Mouse (Mus musculus): Measurements from ENCODE around the gene Psmc3. TPM values are rescaled to one million over a fixed set of nuclear protein-coding genes. Genes with fewer than 3 reads are reported as not detected.
A peak's percentile ranks its signal among the peaks of the same experiment; 100 is the strongest.
"Not testable (repeated sequence)": the region's sequence is repeated elsewhere in the genome, so short reads cannot be mapped to it uniquely, and the experiment has no call there.

Psmc3 gene
- polyA plus RNA-seq (2015; fragmentation: Nextera tagmentation; extraction: Ambion mirVana), result 181 and 186 TPM in 2 replicates

GRCm38 (mm10) chr2:91053934-91054382 is at the start of gene Psmc3:
Gene Psmc3 (plus strand): TSS chr2:91054009.
- Histone ChIP-seq H3K27me3 (replicated peaks; ENCODE audit: insufficient read depth, low read length) (no peaks in the 10 kb centered on the region), H3K9ac (replicated peaks; ENCODE audit: low read depth) (peak within 1 kb of the TSS; percentile 93), H3K27ac (ENCODE audit: low read length) (peak within 1 kb of the TSS; percentile 83), H3K4me2 (replicated peaks; ENCODE audit: low read depth, low read length) (peak within 1 kb of the TSS; percentile 85), H3K36me3 (ENCODE audit: insufficient read depth, low read length) (peaks cover 36% of the 10 kb centered on the region), H3K9me3 (ENCODE audit: low read length) (no peaks in the 10 kb centered on the region), H3K4me3 (ENCODE audit: low read depth, low read length) (peak within 1 kb of the TSS; percentile 84), H3K4me1 (ENCODE audit: insufficient read depth, low read depth, low read length) (peaks cover 6% of the 10 kb centered on the region)
- ATAC-seq (peak; percentile 100), DNase-seq (ENCODE audit: low spot score) (peak; percentile 97)
- no peak for TF ChIP-seq EP300 (IDR thresholded peaks at IDR 0.05)
- TF ChIP-seq CTCF (IDR thresholded peaks at IDR 0.05), result no peak
- WGBS, result under 1% methylated on average over 40 of the region's 40 CpGs

GRCm38 (mm10) chr2:91008536-91008935 is 45.3 kb upstream of the Psmc3 start:
- Histone ChIP-seq H3K36me3 (ENCODE audit: insufficient read depth, low read length) (peaks cover 53% of the 10 kb centered on the region), H3K4me3 (ENCODE audit: low read depth, low read length) (no peak overlapping the region)

GRCm38 (mm10) chr2:91013881-91014280 is 39.9 kb upstream of the Psmc3 start:
- WGBS, result 95% methylated on average over 2 of the region's 2 CpGs
- peaks cover 35% of the 10 kb centered on the region for H3K36me3 ChIP-seq (ENCODE audit: insufficient read depth, low read length)
- H3K27me3 ChIP-seq (replicated peaks; ENCODE audit: insufficient read depth, low read length), result no peaks in the 10 kb centered on the region
- H3K4me1 ChIP-seq (ENCODE audit: insufficient read depth, low read depth, low read length), result no peaks in the 10 kb centered on the region
- ATAC-seq, result no peak
- no peak overlapping the region for H3K4me3 ChIP-seq (ENCODE audit: low read depth, low read length)
- no peak overlapping the region for H3K4me2 ChIP-seq (replicated peaks; ENCODE audit: low read depth, low read length)
- no peaks in the 10 kb centered on the region for H3K9me3 ChIP-seq (ENCODE audit: low read length)
- H3K9ac ChIP-seq (replicated peaks; ENCODE audit: low read depth), result no peak overlapping the region
- H3K27ac ChIP-seq (ENCODE audit: low read length), result no peak overlapping the region
- no peak for DNase-seq (ENCODE audit: low spot score)
- TF ChIP-seq EP300 (IDR thresholded peaks at IDR 0.05) (no peak), CTCF (IDR thresholded peaks at IDR 0.05) (no peak)

More at GRCm38 (mm10) chr2:91008536-91008935, 45.3 kb upstream of the Psmc3 start:
- no peaks in the 10 kb centered on the region for H3K4me1 ChIP-seq (ENCODE audit: insufficient read depth, low read depth, low read length)
- no peak for ATAC-seq
- no peaks in the 10 kb centered on the region for H3K9me3 ChIP-seq (ENCODE audit: low read length)
- no peak overlapping the region for H3K27ac ChIP-seq (ENCODE audit: low read length)
- H3K27me3 ChIP-seq (replicated peaks; ENCODE audit: insufficient read depth, low read length), result no peaks in the 10 kb centered on the region
- TF ChIP-seq CTCF (IDR thresholded peaks at IDR 0.05), result no peak
- no peak for TF ChIP-seq EP300 (IDR thresholded peaks at IDR 0.05)
- H3K4me2 ChIP-seq (replicated peaks; ENCODE audit: low read depth, low read length), result no peak overlapping the region
- WGBS, result 97% methylated on average over 8 of the region's 8 CpGs
- no peak for DNase-seq (ENCODE audit: low spot score)
- H3K9ac ChIP-seq (replicated peaks; ENCODE audit: low read depth), result no peak overlapping the region

- Histone ChIP-seq H3K36me3 (ENCODE audit: insufficient read depth, low read length) (peaks cover 29% of the 10 kb centered on the region), H3K27ac (ENCODE audit: low read length) (no peak overlapping the region)
These were observed 38.4 kb upstream of the Psmc3 start for GRCm38 (mm10) chr2:91015386-91015785.

GRCm38 (mm10) chr2:91018061-91018788 is 35.6 kb upstream of the Psmc3 start:
- no peak overlapping the region for H3K9ac ChIP-seq (replicated peaks; ENCODE audit: low read depth)
- peak; percentile 18; the same call in 1 of the 2 replicates for TF ChIP-seq CTCF (IDR thresholded peaks at IDR 0.05)
- no peak for TF ChIP-seq EP300 (IDR thresholded peaks at IDR 0.05)
- WGBS, result 79% methylated on average over 8 of the region's 8 CpGs
- H3K27ac ChIP-seq (ENCODE audit: low read length), result no peak overlapping the region
- no peaks in the 10 kb centered on the region for H3K9me3 ChIP-seq (ENCODE audit: low read length)
- no peaks in the 10 kb centered on the region for H3K27me3 ChIP-seq (replicated peaks; ENCODE audit: insufficient read depth, low read length)
- H3K36me3 ChIP-seq (ENCODE audit: insufficient read depth, low read length), result peaks cover 17% of the 10 kb centered on the region; the same call in 1 of the 2 replicates
- H3K4me1 ChIP-seq (ENCODE audit: insufficient read depth, low read depth, low read length), result no peaks in the 10 kb centered on the region
- no peak overlapping the region for H3K4me3 ChIP-seq (ENCODE audit: low read depth, low read length)
- DNase-seq (ENCODE audit: low spot score), result peak; percentile 9
- ATAC-seq, result no peak
- no peak overlapping the region for H3K4me2 ChIP-seq (replicated peaks; ENCODE audit: low read depth, low read length)

More at GRCm38 (mm10) chr2:91015386-91015785, 38.4 kb upstream of the Psmc3 start:
- 76% methylated on average over 4 of the region's 4 CpGs for WGBS
- DNase-seq (ENCODE audit: low spot score) (no peak), ATAC-seq (no peak)
- no peak for TF ChIP-seq CTCF (IDR thresholded peaks at IDR 0.05)
- Histone ChIP-seq H3K4me2 (replicated peaks; ENCODE audit: low read depth, low read length) (no peak overlapping the region), H3K4me3 (ENCODE audit: low read depth, low read length) (no peak overlapping the region), H3K9ac (replicated peaks; ENCODE audit: low read depth) (no peak overlapping the region), H3K4me1 (ENCODE audit: insufficient read depth, low read depth, low read length) (no peaks in the 10 kb centered on the region), H3K27me3 (replicated peaks; ENCODE audit: insufficient read depth, low read length) (no peaks in the 10 kb centered on the region), H3K9me3 (ENCODE audit: low read length) (no peaks in the 10 kb centered on the region)

- TF ChIP-seq EP300 (IDR thresholded peaks at IDR 0.05) (no peak), CTCF (IDR thresholded peaks at IDR 0.05) (no peak)
- no peak for ATAC-seq
These were observed 33.9 kb upstream of the Psmc3 start for GRCm38 (mm10) chr2:91019911-91020310.

GRCm38 (mm10) chr2:91022266-91022665 is 31.5 kb upstream of the Psmc3 start:
- H3K36me3 ChIP-seq (ENCODE audit: insufficient read depth, low read length); DNase-seq (ENCODE audit: low spot score); H3K27me3 ChIP-seq (replicated peaks; ENCODE audit: insufficient read depth, low read length); H3K9me3 ChIP-seq (ENCODE audit: low read length); H3K9ac ChIP-seq (replicated peaks; ENCODE audit: low read depth); H3K27ac ChIP-seq (ENCODE audit: low read length); H3K4me3 ChIP-seq (ENCODE audit: low read depth, low read length); H3K4me2 ChIP-seq (replicated peaks; ENCODE audit: low read depth, low read length); ATAC-seq; H3K4me1 ChIP-seq (ENCODE audit: insufficient read depth, low read depth, low read length): not testable (repeated sequence)
- 98% methylated on average over 7 of the region's 7 CpGs for WGBS

More at GRCm38 (mm10) chr2:91019911-91020310, 33.9 kb upstream of the Psmc3 start:
- no peaks in the 10 kb centered on the region for H3K4me1 ChIP-seq (ENCODE audit: insufficient read depth, low read depth, low read length)
- H3K9ac ChIP-seq (replicated peaks; ENCODE audit: low read depth), result no peak overlapping the region
- H3K9me3 ChIP-seq (ENCODE audit: low read length), result no peaks in the 10 kb centered on the region
- no peak for DNase-seq (ENCODE audit: low spot score)
- no peak overlapping the region for H3K4me3 ChIP-seq (ENCODE audit: low read depth, low read length)
- H3K36me3 ChIP-seq (ENCODE audit: insufficient read depth, low read length), result peaks cover 8% of the 10 kb centered on the region; the same call in 1 of the 2 replicates
- H3K27ac ChIP-seq (ENCODE audit: low read length), result no peak overlapping the region
- H3K27me3 ChIP-seq (replicated peaks; ENCODE audit: insufficient read depth, low read length), result no peaks in the 10 kb centered on the region
- WGBS, result 90% methylated on average over 3 of the region's 3 CpGs
- H3K4me2 ChIP-seq (replicated peaks; ENCODE audit: low read depth, low read length), result no peak overlapping the region

All from lung, postnatal 0 days (tissue).